Mouse (Mus musculus): ENCODE results near the gene Vgll4. TPM values are rescaled to one million over a fixed set of nuclear protein-coding genes. Genes with fewer than 3 reads are reported as not detected.

Vgll4 gene
- polyA plus RNA-seq, 1 experiment from 2014 or later = 129 TPM

- Histone ChIP-seq H3K4me1 (peaks cover 78% of the 10 kb centered on the region), H3K4me3 (no peak overlapping the region), H3K27me3 (ENCODE audit: low read depth, poor library complexity, severe bottlenecking) (no peaks in the 10 kb centered on the region), H3K9me3 (replicated peaks) (no peaks in the 10 kb centered on the region), H3K27ac (no peak overlapping the region), H3K36me3 (peaks cover 16% of the 10 kb centered on the region)
- WGBS = 93% methylated on average over 3 of the region's 3 CpGs
- no peak for DNase-seq (ENCODE audit: low spot score)
Measured at GRCm38 (mm10) chr6:114904818-114905217, 65.0 kb downstream of the Vgll4 start.

- 65% methylated on average over 6 of the region's 6 CpGs for WGBS
- DNase-seq (ENCODE audit: low spot score) = no peak
- H3K27me3 ChIP-seq (ENCODE audit: low read depth, poor library complexity, severe bottlenecking) = no peaks in the 10 kb centered on the region
- no peak overlapping the region for H3K4me3 ChIP-seq
- H3K4me1 ChIP-seq = peaks cover 82% of the 10 kb centered on the region
- H3K36me3 ChIP-seq = peaks cover 18% of the 10 kb centered on the region
- no peaks in the 10 kb centered on the region for H3K9me3 ChIP-seq (replicated peaks)
- no peak overlapping the region for H3K27ac ChIP-seq
Measured at GRCm38 (mm10) chr6:114904233-114904632, 65.6 kb downstream of the Vgll4 start.

- H3K4me1 ChIP-seq = peaks cover 82% of the 10 kb centered on the region
- peak overlapping the region; percentile 32 for H3K4me3 ChIP-seq
- H3K27me3 ChIP-seq (ENCODE audit: low read depth, poor library complexity, severe bottlenecking) = no peaks in the 10 kb centered on the region
- WGBS = 9% methylated on average over 4 of the region's 4 CpGs
- DNase-seq (ENCODE audit: low spot score) = no peak
- H3K27ac ChIP-seq = peak overlapping the region; percentile 86
- peaks cover 31% of the 10 kb centered on the region for H3K36me3 ChIP-seq
- H3K9me3 ChIP-seq (replicated peaks) = no peaks in the 10 kb centered on the region
Measured at GRCm38 (mm10) chr6:114901921-114902320, 67.9 kb downstream of the Vgll4 start.

GRCm38 (mm10) chr6:114901321-114901824 lies 68.4 kb downstream of the Vgll4 start:
- no peaks in the 10 kb centered on the region for H3K27me3 ChIP-seq (ENCODE audit: low read depth, poor library complexity, severe bottlenecking)
- H3K27ac ChIP-seq = peak overlapping the region; percentile 86
- peaks cover 76% of the 10 kb centered on the region for H3K4me1 ChIP-seq
- under 1% methylated on average over 12 of the region's 12 CpGs for WGBS
- peak overlapping the region; percentile 32 for H3K4me3 ChIP-seq
- peaks cover 36% of the 10 kb centered on the region for H3K36me3 ChIP-seq
- DNase-seq (ENCODE audit: low spot score) = peak; percentile 86
- no peaks in the 10 kb centered on the region for H3K9me3 ChIP-seq (replicated peaks)

GRCm38 (mm10) chr6:114900194-114900593 lies 69.6 kb downstream of the Vgll4 start:
- Histone ChIP-seq H3K27me3 (ENCODE audit: low read depth, poor library complexity, severe bottlenecking) (no peaks in the 10 kb centered on the region), H3K4me3 (peak overlapping the region; percentile 33), H3K4me1 (peaks cover 65% of the 10 kb centered on the region), H3K9me3 (replicated peaks) (no peaks in the 10 kb centered on the region), H3K27ac (peak overlapping the region; percentile 86), H3K36me3 (peaks cover 48% of the 10 kb centered on the region)
- WGBS = 21% methylated on average over 10 of the region's 10 CpGs
- DNase-seq (ENCODE audit: low spot score) = no peak

DNA sequence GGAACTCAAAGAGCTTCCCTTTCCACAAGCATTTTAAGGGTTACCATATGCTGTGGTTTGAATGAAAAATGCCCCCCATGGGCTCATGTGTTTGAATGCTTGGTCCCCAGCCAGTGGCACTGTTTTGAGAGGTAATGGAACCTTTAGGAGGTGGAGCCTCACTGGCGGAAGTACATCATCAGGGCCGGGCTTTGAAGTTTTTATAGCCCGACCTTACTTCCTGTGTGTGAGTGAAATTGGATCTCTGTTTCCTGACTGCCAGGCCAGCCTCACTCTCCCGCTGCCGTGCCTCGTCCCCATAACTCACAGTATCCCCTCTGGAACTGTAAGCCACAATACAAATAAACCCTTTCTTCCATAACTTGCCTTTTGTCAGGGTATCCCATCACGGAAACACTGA lies 70.1 kb downstream of the Vgll4 start:
- H3K27me3 ChIP-seq (ENCODE audit: low read depth, poor library complexity, severe bottlenecking) = no peaks in the 10 kb centered on the region
- peak overlapping the region; percentile 33 for H3K4me3 ChIP-seq
- peaks cover 61% of the 10 kb centered on the region for H3K4me1 ChIP-seq
- peak overlapping the region; percentile 86 for H3K27ac ChIP-seq
- peak; percentile 74 for DNase-seq (ENCODE audit: low spot score)
- H3K9me3 ChIP-seq (replicated peaks) = no peaks in the 10 kb centered on the region
- H3K36me3 ChIP-seq = peaks cover 51% of the 10 kb centered on the region
- 11% methylated on average over 7 of the region's 7 CpGs for WGBS

DNA sequence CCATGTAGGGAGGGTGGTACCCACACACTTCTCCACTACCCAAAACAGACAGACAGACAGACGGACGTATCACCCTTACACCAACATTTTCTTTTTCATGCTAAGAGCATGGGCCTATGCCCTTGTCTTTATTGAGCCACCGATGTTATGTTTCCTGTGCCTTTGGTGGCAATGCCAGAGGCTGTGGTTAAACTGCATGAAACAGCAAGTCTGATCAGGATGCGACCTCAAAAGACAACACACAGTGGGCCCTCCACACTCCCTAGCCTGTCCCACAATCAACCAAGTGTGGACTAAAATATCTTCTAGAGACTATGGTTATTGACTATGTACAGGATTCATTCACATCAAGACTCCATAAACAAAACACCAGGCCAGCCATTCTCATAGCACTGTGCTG lies 70.8 kb downstream of the Vgll4 start:
- H3K4me1 ChIP-seq = peaks cover 61% of the 10 kb centered on the region
- WGBS = 93% methylated on average over 4 of the region's 4 CpGs
- H3K4me3 ChIP-seq = no peak overlapping the region
- peaks cover 48% of the 10 kb centered on the region for H3K36me3 ChIP-seq
- no peaks in the 10 kb centered on the region for H3K27me3 ChIP-seq (ENCODE audit: low read depth, poor library complexity, severe bottlenecking)
- DNase-seq (ENCODE audit: low spot score) = no peak
- peak overlapping the region; percentile 86 for H3K27ac ChIP-seq
- H3K9me3 ChIP-seq (replicated peaks) = no peaks in the 10 kb centered on the region

- H3K36me3 ChIP-seq = peaks cover 56% of the 10 kb centered on the region
- no peak overlapping the region for H3K4me3 ChIP-seq
- H3K4me1 ChIP-seq = peaks cover 61% of the 10 kb centered on the region
- H3K27me3 ChIP-seq (ENCODE audit: low read depth, poor library complexity, severe bottlenecking) = no peaks in the 10 kb centered on the region
- no peak for DNase-seq (ENCODE audit: low spot score)
- no peaks in the 10 kb centered on the region for H3K9me3 ChIP-seq (replicated peaks)
- WGBS = 92% methylated on average over 2 of the region's 2 CpGs
- no peak overlapping the region for H3K27ac ChIP-seq
Measured at GRCm38 (mm10) chr6:114896281-114896680, 73.5 kb downstream of the Vgll4 start.

GRCm38 (mm10) chr6:114895191-114895590 lies 74.6 kb downstream of the Vgll4 start:
- Histone ChIP-seq H3K4me3 (no peak overlapping the region), H3K36me3 (peaks cover 64% of the 10 kb centered on the region), H3K27me3 (ENCODE audit: low read depth, poor library complexity, severe bottlenecking) (no peaks in the 10 kb centered on the region), H3K4me1 (peaks cover 60% of the 10 kb centered on the region), H3K9me3 (replicated peaks) (no peaks in the 10 kb centered on the region), H3K27ac (no peak overlapping the region)
- DNase-seq (ENCODE audit: low spot score) = no peak
- WGBS = 96% methylated on average over 7 of the region's 7 CpGs

- WGBS = 62% methylated on average over 4 of the region's 4 CpGs
- no peaks in the 10 kb centered on the region for H3K27me3 ChIP-seq (ENCODE audit: low read depth, poor library complexity, severe bottlenecking)
- DNase-seq (ENCODE audit: low spot score) = no peak
- H3K36me3 ChIP-seq = peaks cover 67% of the 10 kb centered on the region
- H3K4me3 ChIP-seq = no peak overlapping the region
- H3K27ac ChIP-seq = peak overlapping the region; percentile 42; the same call in 1 of the 2 replicates
- no peaks in the 10 kb centered on the region for H3K9me3 ChIP-seq (replicated peaks)
- H3K4me1 ChIP-seq = peaks cover 57% of the 10 kb centered on the region
Measured at GRCm38 (mm10) chr6:114894548-114895106, 75.2 kb downstream of the Vgll4 start.

DNA sequence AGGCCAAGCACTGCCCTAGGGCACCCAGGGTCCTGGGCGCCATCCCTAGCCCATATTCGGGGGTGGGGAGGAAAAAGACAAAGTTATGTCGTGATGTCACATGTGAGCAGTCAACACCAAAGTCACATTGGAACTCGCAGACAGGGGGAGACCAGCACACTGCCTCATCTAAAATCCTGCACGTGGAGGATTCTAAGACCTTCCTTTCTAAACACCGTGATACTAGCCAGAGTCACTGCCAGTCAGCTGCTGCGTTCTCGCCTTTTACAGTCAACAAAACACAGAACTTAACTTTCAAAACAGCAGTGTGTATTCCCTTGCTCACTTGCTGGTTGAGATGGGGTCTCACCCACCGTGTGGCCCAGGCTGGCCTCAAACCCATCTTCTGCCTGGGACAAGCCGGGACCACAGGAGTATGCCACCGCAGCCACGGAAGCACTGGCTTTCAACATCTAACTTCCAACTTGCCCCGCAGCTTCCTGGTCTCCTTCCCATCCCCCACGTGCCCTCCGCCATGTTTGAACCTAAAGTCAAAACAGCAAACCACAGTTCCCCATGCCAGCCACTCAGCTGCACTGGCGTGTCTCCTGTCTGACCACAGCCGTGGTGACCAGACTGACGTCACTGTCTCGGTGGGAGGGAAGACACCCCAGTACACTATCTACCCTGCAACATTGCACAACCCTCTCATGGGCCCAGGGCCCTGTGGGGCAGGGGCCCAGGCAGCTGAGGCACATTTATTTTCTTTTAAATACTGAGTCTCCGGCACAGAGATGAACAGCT lies 76.2 kb downstream of the Vgll4 start:
- Histone ChIP-seq H3K27ac (peak overlapping the region; percentile 16; the same call in 1 of the 2 replicates), H3K9me3 (replicated peaks) (no peaks in the 10 kb centered on the region), H3K4me1 (peaks cover 56% of the 10 kb centered on the region), H3K4me3 (no peak overlapping the region), H3K36me3 (peaks cover 67% of the 10 kb centered on the region), H3K27me3 (ENCODE audit: low read depth, poor library complexity, severe bottlenecking) (no peaks in the 10 kb centered on the region)
- WGBS = 79% methylated on average over 20 of the region's 20 CpGs
- no peak for DNase-seq (ENCODE audit: low spot score)

DNA sequence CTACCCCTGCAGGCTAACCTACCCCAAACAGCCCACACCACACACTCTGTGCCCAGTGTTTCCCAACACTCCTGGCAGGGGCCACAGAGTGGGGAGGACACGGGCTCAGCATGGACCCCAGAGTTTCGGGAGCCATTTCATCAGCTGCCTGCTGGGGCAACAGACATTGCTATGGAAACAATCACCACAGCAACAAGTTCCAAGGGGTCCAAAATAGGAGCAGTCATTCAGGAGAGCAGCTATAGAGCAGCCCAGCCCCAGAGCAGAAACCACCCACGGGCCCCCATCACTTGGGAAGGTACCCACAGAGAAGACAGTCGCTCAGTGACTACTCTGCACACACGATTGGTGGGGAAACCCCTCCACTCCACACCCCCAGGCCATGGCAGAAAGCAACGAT lies 77.4 kb downstream of the Vgll4 start:
- Histone ChIP-seq H3K9me3 (replicated peaks) (no peaks in the 10 kb centered on the region), H3K27me3 (ENCODE audit: low read depth, poor library complexity, severe bottlenecking) (no peaks in the 10 kb centered on the region), H3K4me3 (no peak overlapping the region), H3K4me1 (peaks cover 67% of the 10 kb centered on the region), H3K27ac (peak overlapping the region; percentile 42), H3K36me3 (peaks cover 66% of the 10 kb centered on the region)
- no peak for DNase-seq (ENCODE audit: low spot score)
- 54% methylated on average over 6 of the region's 6 CpGs for WGBS

DNA sequence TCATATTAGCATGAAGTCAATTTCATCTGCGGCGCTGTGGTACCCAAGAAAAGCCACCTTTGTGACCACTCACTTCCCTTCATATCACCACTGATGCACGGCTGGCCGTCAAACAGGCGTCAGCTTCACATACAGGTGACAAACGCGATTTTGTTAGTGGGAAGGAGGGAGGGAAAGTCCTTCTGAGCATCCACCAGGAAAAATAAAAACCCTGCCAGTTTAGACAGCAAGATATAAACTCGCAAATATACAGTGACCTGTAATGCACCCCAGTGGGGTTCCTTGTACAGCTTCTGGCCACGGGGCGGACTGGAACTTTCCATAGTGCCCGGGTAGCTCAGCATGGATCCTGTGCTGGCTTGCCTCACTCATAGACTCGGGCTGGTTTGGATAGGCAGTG lies 78.0 kb downstream of the Vgll4 start:
- Histone ChIP-seq H3K27ac (peak overlapping the region; percentile 42; the same call in 1 of the 2 replicates), H3K4me3 (no peak overlapping the region)
- 76% methylated on average over 12 of the region's 12 CpGs for WGBS

More for the DNA sequence above, 78.0 kb downstream of the Vgll4 start:
- H3K9me3 ChIP-seq (replicated peaks) = no peaks in the 10 kb centered on the region
- peaks cover 66% of the 10 kb centered on the region for H3K36me3 ChIP-seq
- H3K27me3 ChIP-seq (ENCODE audit: low read depth, poor library complexity, severe bottlenecking) = no peaks in the 10 kb centered on the region
- no peak for DNase-seq (ENCODE audit: low spot score)
- peaks cover 73% of the 10 kb centered on the region for H3K4me1 ChIP-seq

Measured in limb, embryonic 10.5 days (tissue).